Mouse (Mus musculus) midbrain, embryonic 10.5 days (tissue): Measurements from ENCODE around the gene Eif1. TPM values are rescaled to one million over a fixed set of nuclear protein-coding genes. Genes with fewer than 3 reads are reported as not detected.

Experiments used
- DNase-seq: peaks from one replicate; pipeline ENCODE4 v3.0.0-alpha.2; 2017; ENCODE audit warnings: low spot score
- H3K27ac ChIP-seq: fragments of 300-500 bp; sonication (generic); replicated peaks from 2 replicates; pipeline ENCODE4 v1.5.1; 2016; ENCODE audit warnings: mild to moderate bottlenecking
- H3K27me3 ChIP-seq: fragments of 300-500 bp; sonication (generic); 2 replicates; pipeline ENCODE4 v1.6.1; 2016; ENCODE audit warnings: low read depth, mild to moderate bottlenecking; ENCODE audit not compliant: poor library complexity, severe bottlenecking
- H3K36me3 ChIP-seq: fragments of 300-500 bp; sonication (generic); 2 replicates; pipeline ENCODE4 v1.6.1; 2016; ENCODE audit warnings: mild to moderate bottlenecking, moderate library complexity
- H3K4me1 ChIP-seq: fragments of 300-500 bp; sonication (generic); 2 replicates; pipeline ENCODE4 v1.6.1; 2016
- H3K4me3 ChIP-seq: fragments of 300-500 bp; sonication (generic); 2 replicates; pipeline ENCODE4 v1.5.1; 2016; ENCODE audit warnings: mild to moderate bottlenecking, moderate library complexity
- H3K9me3 ChIP-seq: fragments of 300-500 bp; sonication (generic); replicated peaks from 2 replicates; pipeline ENCODE4 v1.6.1; 2016; ENCODE audit warnings: mild to moderate bottlenecking
- WGBS: fragments of 180-500 bp; shearing (Covaris S2); methylation state at CpG from one replicate; pipeline ENCODE4 v1.1.7; 2016; 5-methylcytosine and 5-hydroxymethylcytosine counted together
- polyA plus RNA-seq: library from polyadenylated mRNA; unstranded; fragments of >200 nt; fragmentation: Nextera tagmentation; extraction: Ambion mirVana; gene quantifications from 2 replicates; pipeline ENCODE4 v1.2.1, GENCODE M21; 2016

Gene Eif1
- polyA plus RNA-seq, 1 experiment from 2014 or later: 1,814 TPM

GRCm38 (mm10) chr11:100362209-100362978 lies 42.7 kb downstream of the Eif1 start:
- Histone ChIP-seq H3K4me1 (peaks cover 15% of the 10 kb centered on the region), H3K36me3 (no peaks in the 10 kb centered on the region), H3K9me3 (no peaks in the 10 kb centered on the region), H3K27me3 (peaks cover 48% of the 10 kb centered on the region), H3K4me3 (no peak overlapping the region), H3K27ac (0 out of 2 replicates have a peak overlapping the region, but pooled peaks have one; percentile 17)
- 18% methylated on average over 8 of the region's 8 CpGs for WGBS
- DNase-seq: peak; percentile 79

- WGBS: 20% methylated on average over 12 of the region's 12 CpGs
- Histone ChIP-seq H3K27me3 (peaks cover 42% of the 10 kb centered on the region), H3K4me3 (0 out of 2 replicates have a peak overlapping the region, but pooled peaks have one; percentile 1), H3K4me1 (peaks cover 15% of the 10 kb centered on the region), H3K27ac (0 out of 2 replicates have a peak overlapping the region, but pooled peaks have one; percentile 17), H3K9me3 (no peaks in the 10 kb centered on the region), H3K36me3 (no peaks in the 10 kb centered on the region)
- peak; percentile 67 for DNase-seq
These were observed 43.4 kb downstream of the Eif1 start for GRCm38 (mm10) chr11:100362979-100363562.

- Histone ChIP-seq H3K4me3 (no peak overlapping the region), H3K27ac (no peak overlapping the region), H3K9me3 (no peaks in the 10 kb centered on the region), H3K36me3 (peaks cover 4% of the 10 kb centered on the region; the same call in 1 of the 2 replicates), H3K27me3 (peaks cover 5% of the 10 kb centered on the region; the same call in 1 of the 2 replicates), H3K4me1 (peaks cover 13% of the 10 kb centered on the region)
- no peak for DNase-seq
- 83% methylated on average over 7 of the region's 7 CpGs for WGBS
These were observed 49.5 kb downstream of the Eif1 start for GRCm38 (mm10) chr11:100369145-100369544.

GRCm38 (mm10) chr11:100369822-100370221 lies 50.1 kb downstream of the Eif1 start:
- WGBS: 89% methylated on average over 8 of the region's 8 CpGs
- H3K4me1 ChIP-seq: peaks cover 13% of the 10 kb centered on the region
- no peaks in the 10 kb centered on the region for H3K27me3 ChIP-seq
- no peak overlapping the region for H3K4me3 ChIP-seq
- DNase-seq: no peak
- no peak overlapping the region for H3K27ac ChIP-seq
- peaks cover 6% of the 10 kb centered on the region; the same call in 1 of the 2 replicates for H3K36me3 ChIP-seq
- no peaks in the 10 kb centered on the region for H3K9me3 ChIP-seq

Other genes with a start within 250 kb of the Eif1 start
- gene Krt32, start 231.7 kb upstream of the Eif1 start, polyA plus RNA-seq: not detected in 2 replicates
- not detected in 2 replicates for gene Krt35, start 223.6 kb upstream of the Eif1 start, polyA plus RNA-seq
- gene Krt36, start 214.3 kb upstream of the Eif1 start, polyA plus RNA-seq: not detected in 2 replicates
- not detected in 2 replicates for gene Krt13, start 198.3 kb upstream of the Eif1 start, polyA plus RNA-seq
- 0.74 and 1.8 TPM in 2 replicates for gene Krt15, start 184.0 kb upstream of the Eif1 start, polyA plus RNA-seq
- 5.9 and 6.3 TPM in 2 replicates for gene Krt19, start 171.2 kb upstream of the Eif1 start, polyA plus RNA-seq
- not detected in 2 replicates for gene Krt9, start 126.6 kb upstream of the Eif1 start, polyA plus RNA-seq
- 1.0 and 1.2 TPM in 2 replicates for gene Krt14, start 112.3 kb upstream of the Eif1 start, polyA plus RNA-seq
- not detected in 2 replicates for gene Krt16, start 71.0 kb upstream of the Eif1 start, polyA plus RNA-seq
- 0.12 and 0.16 TPM in 2 replicates for gene Krt17, start 58.9 kb upstream of the Eif1 start, polyA plus RNA-seq
- not detected in 2 replicates for gene Krt42, start 50.0 kb upstream of the Eif1 start, polyA plus RNA-seq
- 0.56 TPM in 1 of 2 replicates, not detected in the other for gene Gast, start 14.5 kb downstream of the Eif1 start, polyA plus RNA-seq
- gene Hap1, start 36.2 kb downstream of the Eif1 start, polyA plus RNA-seq: 36.6 and 40.2 TPM in 2 replicates
- 32.4 and 41.8 TPM in 2 replicates for gene Jup, start 77.9 kb downstream of the Eif1 start, polyA plus RNA-seq
- 23.4 and 26.8 TPM in 2 replicates for gene P3h4, start 95.0 kb downstream of the Eif1 start, polyA plus RNA-seq
- gene Fkbp10, start 95.8 kb downstream of the Eif1 start, polyA plus RNA-seq: 44.6 and 49.7 TPM in 2 replicates
- gene Nt5c3b, start 121.9 kb downstream of the Eif1 start, polyA plus RNA-seq: 115 and 120 TPM in 2 replicates
- gene Klhl10, start 122.0 kb downstream of the Eif1 start, polyA plus RNA-seq: 0.62 and 0.73 TPM in 2 replicates
- 6.9 and 8.2 TPM in 2 replicates for gene Klhl11, start 152.9 kb downstream of the Eif1 start, polyA plus RNA-seq
- 312 and 380 TPM in 2 replicates for gene Acly, start 208.1 kb downstream of the Eif1 start, polyA plus RNA-seq
- gene Ttc25, start 225.7 kb downstream of the Eif1 start, polyA plus RNA-seq: 1.9 and 2.3 TPM in 2 replicates